Mouse (Mus musculus) spleen, embryonic (tissue): ENCODE data around the gene Sipa1l1.

Source experiments
- CTCF ChIA-PET: fragments of 350-600 bp; sonication (Branson Sonifier 250); formaldehyde crosslinking; loops from one replicate; lab custom pipeline; 2022; lab: Charles Lee

The Sipa1l1 gene

DNA sequence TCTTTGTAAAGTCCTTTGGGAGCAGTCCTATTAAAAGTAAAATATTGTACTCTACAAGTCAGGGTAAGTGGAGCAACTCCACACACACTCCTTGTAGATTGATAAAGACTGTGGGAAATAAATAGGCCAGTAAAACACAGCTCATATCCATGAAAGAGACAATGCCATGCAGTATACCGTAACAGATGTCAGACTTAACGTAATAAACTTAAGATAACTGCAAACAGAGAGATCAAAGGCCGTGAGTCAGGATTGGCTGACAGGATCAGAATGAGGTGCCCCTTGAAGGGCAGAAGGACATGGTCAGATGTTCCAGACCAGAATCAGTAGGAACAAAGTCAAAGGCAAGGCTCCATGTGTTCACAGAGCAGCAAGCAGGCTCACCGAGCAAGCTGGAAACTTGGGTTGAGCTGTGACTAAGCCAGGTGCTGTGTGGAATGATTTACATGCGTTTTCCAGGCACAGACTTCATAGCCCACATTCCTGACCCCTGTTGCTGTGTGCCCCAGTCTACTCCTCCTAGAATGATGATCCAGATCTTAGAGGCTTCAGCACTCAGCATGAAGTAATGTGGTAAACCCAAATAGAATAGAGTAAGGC, 196.3 kb downstream of the Sipa1l1 start:
- CTCF ChIA-PET = no interaction called here

DNA sequence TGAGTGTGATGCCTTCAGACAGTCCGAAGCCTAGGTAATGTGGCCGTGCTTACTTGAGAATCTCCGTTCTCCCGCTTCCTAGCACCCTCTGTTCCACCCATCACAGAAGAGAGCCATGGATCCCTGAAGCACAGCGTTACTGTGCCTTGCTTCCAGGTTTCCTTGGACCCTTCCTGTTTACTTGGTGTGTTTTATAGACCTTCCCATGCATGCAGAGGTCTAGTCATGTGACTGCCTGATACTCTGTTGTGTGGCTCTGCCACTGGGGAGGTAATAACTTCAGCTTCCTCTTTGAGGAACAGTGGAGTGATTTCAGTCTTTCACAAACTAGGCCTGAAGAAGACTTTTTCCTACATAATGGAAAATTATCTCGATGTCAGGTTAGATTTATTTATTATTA, 197.6 kb downstream of the Sipa1l1 start:
- CTCF ChIA-PET = no interaction called here

DNA sequence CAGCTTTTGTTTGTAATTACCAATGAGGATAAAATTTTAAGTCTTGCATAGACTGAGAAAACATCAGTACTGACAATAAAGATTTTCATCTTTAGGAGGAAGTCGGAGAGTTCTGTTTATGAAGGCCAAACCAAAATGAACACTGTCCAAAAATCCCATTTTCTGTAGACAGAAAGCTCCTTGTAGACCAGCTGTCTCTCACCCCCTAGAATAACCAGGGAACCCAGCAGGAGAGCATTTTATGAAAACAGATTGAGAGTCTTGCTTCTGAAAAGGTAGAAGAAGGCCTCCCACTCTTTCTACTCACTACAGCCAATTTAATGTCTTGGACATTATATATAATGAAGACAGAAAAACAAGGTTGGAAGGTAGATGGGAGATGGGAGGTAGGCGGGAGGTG, 198.2 kb downstream of the Sipa1l1 start:
- CTCF ChIA-PET = no interaction called here

GRCm38 (mm10) chr12:82367986-82368385, 198.9 kb downstream of the Sipa1l1 start:
- CTCF ChIA-PET = no interaction called here

- CTCF ChIA-PET = no interaction called here
Measured at GRCm38 (mm10) chr12:82369402-82370160, 200.5 kb downstream of the Sipa1l1 start.

- CTCF ChIA-PET = no interaction called here
Measured at GRCm38 (mm10) chr12:82371266-82371665, 202.1 kb downstream of the Sipa1l1 start.

GRCm38 (mm10) chr12:82374020-82374419, 204.9 kb downstream of the Sipa1l1 start:
- CTCF ChIA-PET = no interaction called here

- CTCF ChIA-PET = no interaction called here
Measured at GRCm38 (mm10) chr12:82382932-82383331, 213.8 kb downstream of the Sipa1l1 start.

- CTCF ChIA-PET = no interaction called here
Measured at GRCm38 (mm10) chr12:82384719-82385118, 215.6 kb downstream of the Sipa1l1 start.

- CTCF ChIA-PET = no interaction called here
Measured at GRCm38 (mm10) chr12:82387042-82387441, 217.9 kb downstream of the Sipa1l1 start.

GRCm38 (mm10) chr12:82387647-82388046, 218.5 kb downstream of the Sipa1l1 start:
- CTCF ChIA-PET = no interaction called here

- CTCF ChIA-PET = no interaction called here
Measured at GRCm38 (mm10) chr12:82388144-82388543, 219.0 kb downstream of the Sipa1l1 start.

- CTCF ChIA-PET = no interaction called here
Measured at GRCm38 (mm10) chr12:82394118-82394861, 225.2 kb downstream of the Sipa1l1 start.

DNA sequence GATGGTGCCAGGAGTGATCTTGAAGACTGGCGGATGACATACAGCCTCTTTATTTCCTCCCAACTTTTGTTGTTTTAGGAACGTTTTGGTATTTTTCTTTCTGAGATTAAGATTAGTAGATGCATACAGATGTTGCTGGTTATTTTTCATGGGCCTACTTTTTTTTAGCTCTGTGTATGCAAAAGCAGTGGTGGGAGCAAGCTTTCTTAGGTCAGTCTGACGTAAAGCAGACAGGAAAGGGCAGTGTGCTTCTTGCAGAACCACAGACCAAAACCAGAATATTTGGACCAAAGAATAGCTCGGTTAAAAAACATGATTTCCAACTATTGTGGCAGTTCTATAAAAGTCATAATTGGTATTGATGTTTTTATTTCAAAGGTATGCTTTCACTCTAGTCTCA, 226.1 kb downstream of the Sipa1l1 start:
- CTCF ChIA-PET = no interaction called here

GRCm38 (mm10) chr12:82397193-82397592, 228.1 kb downstream of the Sipa1l1 start:
- CTCF ChIA-PET = no interaction called here

GRCm38 (mm10) chr12:82397751-82398150, 228.6 kb downstream of the Sipa1l1 start:
- CTCF ChIA-PET = interaction anchor here (0.7 kb wide), 1 partner anchor 75 kb away, joined by 10 read pairs; no protein-coding TSS in a partner anchor

DNA sequence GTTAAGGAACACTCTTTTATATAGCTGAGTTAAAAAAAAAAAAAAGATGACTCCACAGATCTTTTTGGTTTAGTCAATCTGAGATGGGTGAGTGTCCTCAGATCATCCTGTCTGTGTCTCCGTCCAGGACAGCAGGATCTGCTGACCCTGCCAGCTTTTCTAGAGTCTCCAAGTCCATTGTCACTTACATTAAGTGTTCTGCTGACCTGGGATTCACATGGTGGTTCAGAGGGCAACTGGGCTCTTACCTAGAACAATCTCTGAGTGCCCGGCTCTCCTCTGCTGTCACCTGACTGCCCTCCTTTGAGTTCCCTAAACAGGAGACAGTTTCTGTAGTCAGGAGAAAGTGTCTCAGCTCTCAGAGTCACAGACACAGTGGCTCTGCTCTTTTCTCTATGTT, 229.8 kb downstream of the Sipa1l1 start:
- CTCF ChIA-PET = no interaction called here

GRCm38 (mm10) chr12:82399971-82400720, 231.0 kb downstream of the Sipa1l1 start:
- CTCF ChIA-PET = no interaction called here

DNA sequence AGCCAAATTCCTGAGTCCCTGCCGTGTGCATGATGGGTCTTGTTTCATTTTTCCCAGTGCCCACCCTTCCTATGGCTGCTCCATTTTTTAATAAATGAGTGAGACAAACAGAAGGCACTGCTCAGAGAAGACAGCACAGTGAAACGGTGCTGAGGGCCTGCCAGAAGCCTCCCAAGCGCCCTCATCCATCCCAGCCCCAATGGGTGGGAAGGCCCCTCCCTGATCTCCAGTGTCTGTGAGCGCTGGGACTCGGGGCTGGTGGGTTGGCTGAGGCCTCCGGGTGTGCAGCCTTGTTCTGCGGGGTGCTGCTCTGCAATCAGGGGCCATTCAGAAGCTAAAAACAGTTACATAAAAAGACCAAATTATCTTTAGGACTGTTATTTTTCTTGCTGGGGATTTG, 231.7 kb downstream of the Sipa1l1 start:
- CTCF ChIA-PET = no interaction called here

DNA sequence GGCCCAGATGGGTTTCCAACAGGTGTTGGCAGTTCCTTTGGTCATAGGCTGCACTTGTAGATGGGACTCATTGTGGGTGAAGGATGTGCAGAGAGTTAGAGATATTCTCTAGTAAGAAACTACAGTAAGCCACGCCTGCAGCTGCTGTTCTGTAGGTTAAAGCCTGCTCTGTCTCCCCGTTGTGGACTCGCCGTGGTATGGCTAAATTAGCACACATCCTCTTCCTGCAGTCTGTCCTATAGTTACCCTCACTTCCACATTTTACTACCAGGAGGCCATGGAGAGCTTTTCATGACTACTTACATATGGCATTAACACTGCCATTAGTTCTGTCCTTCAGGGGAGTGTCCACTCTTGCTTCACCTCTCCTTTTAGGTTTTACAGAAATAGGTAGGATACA, 232.3 kb downstream of the Sipa1l1 start:
- CTCF ChIA-PET = no interaction called here

DNA sequence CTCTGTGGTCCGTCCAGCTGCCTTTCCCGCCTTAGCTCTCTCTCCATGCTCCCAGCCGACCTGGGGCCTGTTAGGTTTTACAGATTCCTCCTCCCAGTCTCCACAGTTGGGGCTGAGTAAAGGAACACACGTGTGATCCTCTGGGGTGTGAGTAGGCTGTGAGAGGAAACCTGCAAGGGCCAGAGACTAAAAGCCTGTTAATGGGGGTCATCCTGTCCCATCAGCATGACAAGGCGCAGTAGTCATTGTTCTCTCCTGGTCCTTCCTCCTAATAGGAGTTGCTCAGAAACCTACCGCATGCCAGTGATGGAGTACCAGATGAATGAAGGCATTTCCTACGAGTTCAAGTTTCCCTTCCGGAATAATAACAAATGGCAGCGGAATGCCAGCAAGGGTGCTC, 233.5 kb downstream of the Sipa1l1 start:
- CTCF ChIA-PET = no interaction called here
